Mouse (Mus musculus): Measurements from ENCODE around the gene 1700025G04Rik. TPM values are rescaled to one million over a fixed set of nuclear protein-coding genes. Genes with fewer than 3 reads are reported as not detected.

The 1700025G04Rik gene
- polyA plus RNA-seq, 1 experiment from 2014 or later: 32.4 TPM

GRCm38 (mm10) chr1:152063357-152064145 lies 26.4 kb downstream of the 1700025G04Rik start:
- ATAC-seq (ENCODE audit: low FRiP score) (no peak), DNase-seq (ENCODE audit: low spot score, missing footprints) (no peak)
- WGBS: 95% methylated on average over 11 of the region's 11 CpGs
- Histone ChIP-seq H3K36me3 (ENCODE audit: control insufficient read depth, insufficient read depth, low read length) (no peaks in the 10 kb centered on the region), H3K27ac (ENCODE audit: low read depth, low read length) (no peak overlapping the region), H3K4me3 (ENCODE audit: low read depth, low read length) (no peak overlapping the region), H3K9ac (ENCODE audit: low read length) (no peak overlapping the region), H3K4me1 (ENCODE audit: control insufficient read depth, insufficient read depth, low read length) (no peaks in the 10 kb centered on the region), H3K27me3 (ENCODE audit: control insufficient read depth, insufficient read depth, low read length) (no peaks in the 10 kb centered on the region), H3K4me2 (no peak overlapping the region), H3K9me3 (ENCODE audit: control insufficient read depth, low read length) (no peaks in the 10 kb centered on the region)

GRCm38 (mm10) chr1:152061745-152062144 lies 28.2 kb downstream of the 1700025G04Rik start:
- Histone ChIP-seq H3K4me2 (no peak overlapping the region), H3K27ac (ENCODE audit: low read depth, low read length) (no peak overlapping the region), H3K36me3 (ENCODE audit: control insufficient read depth, insufficient read depth, low read length) (no peaks in the 10 kb centered on the region), H3K27me3 (ENCODE audit: control insufficient read depth, insufficient read depth, low read length) (no peaks in the 10 kb centered on the region), H3K9me3 (ENCODE audit: control insufficient read depth, low read length) (no peaks in the 10 kb centered on the region), H3K4me1 (ENCODE audit: control insufficient read depth, insufficient read depth, low read length) (no peaks in the 10 kb centered on the region), H3K9ac (ENCODE audit: low read length) (no peak overlapping the region), H3K4me3 (ENCODE audit: low read depth, low read length) (no peak overlapping the region)
- DNase-seq (ENCODE audit: low spot score, missing footprints) (no peak), ATAC-seq (ENCODE audit: low FRiP score) (no peak)
- WGBS: 83% methylated on average over 12 of the region's 12 CpGs

DNA sequence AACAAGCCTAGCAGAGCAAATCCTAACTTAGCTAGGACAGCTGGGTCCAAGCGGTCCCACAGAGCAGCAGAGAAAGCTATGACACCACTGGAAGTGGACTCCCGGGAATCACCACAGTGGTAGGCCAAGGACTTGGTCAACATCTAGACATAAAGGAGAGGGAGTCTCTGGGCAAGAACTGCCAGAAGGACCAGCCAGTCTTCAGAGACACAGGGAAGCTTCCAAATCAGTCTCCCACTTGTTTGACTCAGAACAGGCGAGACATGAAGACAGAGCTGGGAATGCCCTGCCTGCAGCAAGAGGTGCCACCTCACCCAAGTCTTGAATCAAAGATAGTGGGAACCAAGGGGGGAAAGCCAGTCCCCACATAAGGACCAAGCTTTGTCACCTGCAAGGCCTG lies 29.7 kb downstream of the 1700025G04Rik start:
- WGBS: 88% methylated on average over 3 of the region's 3 CpGs
- DNase-seq (ENCODE audit: low spot score, missing footprints): no peak
- H3K36me3 ChIP-seq (ENCODE audit: control insufficient read depth, insufficient read depth, low read length): no peaks in the 10 kb centered on the region
- H3K9me3 ChIP-seq (ENCODE audit: control insufficient read depth, low read length): no peaks in the 10 kb centered on the region
- no peaks in the 10 kb centered on the region for H3K4me1 ChIP-seq (ENCODE audit: control insufficient read depth, insufficient read depth, low read length)
- no peak overlapping the region for H3K4me3 ChIP-seq (ENCODE audit: low read depth, low read length)
- no peak overlapping the region for H3K9ac ChIP-seq (ENCODE audit: low read length)
- ATAC-seq (ENCODE audit: low FRiP score): no peak
- H3K27me3 ChIP-seq (ENCODE audit: control insufficient read depth, insufficient read depth, low read length): no peaks in the 10 kb centered on the region
- no peak overlapping the region for H3K27ac ChIP-seq (ENCODE audit: low read depth, low read length)
- no peak overlapping the region for H3K4me2 ChIP-seq

DNA sequence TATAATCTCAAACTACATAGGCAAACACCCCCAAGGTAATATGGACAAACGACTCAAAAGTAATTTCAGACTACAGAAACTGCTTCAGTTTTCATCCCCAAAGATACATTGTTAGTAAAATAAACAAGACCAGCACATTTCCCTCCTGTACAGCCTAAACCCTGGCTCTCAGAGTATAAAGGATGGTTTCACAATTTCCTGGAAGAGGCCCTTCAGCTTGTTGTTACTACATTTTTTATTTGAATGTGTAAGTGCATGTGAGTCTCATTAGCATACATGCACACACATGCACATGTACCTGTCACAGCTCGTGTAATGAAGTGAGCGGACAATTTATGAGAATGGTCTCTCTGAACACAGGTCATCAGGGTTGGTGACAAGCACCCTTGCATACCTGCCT lies 31.1 kb downstream of the 1700025G04Rik start:
- Histone ChIP-seq H3K27me3 (ENCODE audit: control insufficient read depth, insufficient read depth, low read length) (no peaks in the 10 kb centered on the region), H3K9me3 (ENCODE audit: control insufficient read depth, low read length) (no peaks in the 10 kb centered on the region), H3K4me1 (ENCODE audit: control insufficient read depth, insufficient read depth, low read length) (no peaks in the 10 kb centered on the region), H3K27ac (ENCODE audit: low read depth, low read length) (no peak overlapping the region), H3K36me3 (ENCODE audit: control insufficient read depth, insufficient read depth, low read length) (no peaks in the 10 kb centered on the region), H3K4me3 (ENCODE audit: low read depth, low read length) (no peak overlapping the region), H3K9ac (ENCODE audit: low read length) (no peak overlapping the region), H3K4me2 (no peak overlapping the region)
- no peak for ATAC-seq (ENCODE audit: low FRiP score)
- no peak for DNase-seq (ENCODE audit: low spot score, missing footprints)
- WGBS: 88% methylated on average over 3 of the region's 3 CpGs

- Histone ChIP-seq H3K9ac (ENCODE audit: low read length) (no peak overlapping the region), H3K4me2 (no peak overlapping the region), H3K4me3 (ENCODE audit: low read depth, low read length) (no peak overlapping the region), H3K9me3 (ENCODE audit: control insufficient read depth, low read length) (no peaks in the 10 kb centered on the region), H3K27ac (ENCODE audit: low read depth, low read length) (no peak overlapping the region), H3K36me3 (ENCODE audit: control insufficient read depth, insufficient read depth, low read length) (no peaks in the 10 kb centered on the region; the same call in 1 of the 2 replicates), H3K27me3 (ENCODE audit: control insufficient read depth, insufficient read depth, low read length) (no peaks in the 10 kb centered on the region), H3K4me1 (ENCODE audit: control insufficient read depth, insufficient read depth, low read length) (no peaks in the 10 kb centered on the region)
- 92% methylated on average over 5 of the region's 5 CpGs for WGBS
- no peak for DNase-seq (ENCODE audit: low spot score, missing footprints)
- ATAC-seq (ENCODE audit: low FRiP score): no peak
Observed at GRCm38 (mm10) chr1:152053112-152053511, 36.8 kb downstream of the 1700025G04Rik start.

DNA sequence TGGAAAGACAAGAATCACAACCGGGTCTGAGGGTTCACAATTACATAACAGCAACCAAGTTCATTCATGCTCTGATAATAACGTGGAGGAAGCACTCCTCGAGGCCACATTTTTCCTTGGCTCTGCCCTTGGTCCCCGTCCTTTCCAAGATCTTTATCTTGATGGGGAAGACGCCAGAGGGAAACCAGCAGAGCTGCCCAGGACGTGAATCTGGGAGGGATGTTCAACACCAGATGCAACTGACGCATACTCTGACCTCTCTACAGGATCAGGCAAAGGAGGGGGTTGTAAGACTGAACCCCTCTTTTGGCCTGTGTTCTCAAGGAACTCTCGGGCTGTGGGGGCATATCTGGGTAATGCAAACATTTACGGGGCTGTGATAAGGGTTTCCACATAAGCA lies 38.1 kb downstream of the 1700025G04Rik start:
- ATAC-seq (ENCODE audit: low FRiP score): no peak
- 85% methylated on average over 9 of the region's 9 CpGs for WGBS

GRCm38 (mm10) chr1:152050037-152050436 lies 39.9 kb downstream of the 1700025G04Rik start:
- no peak for DNase-seq (ENCODE audit: low spot score, missing footprints)

More for the DNA sequence above, 38.1 kb downstream of the 1700025G04Rik start:
- H3K27me3 ChIP-seq (ENCODE audit: control insufficient read depth, insufficient read depth, low read length): no peaks in the 10 kb centered on the region
- no peak overlapping the region for H3K27ac ChIP-seq (ENCODE audit: low read depth, low read length)
- H3K9ac ChIP-seq (ENCODE audit: low read length): no peak overlapping the region
- no peak overlapping the region for H3K4me2 ChIP-seq
- H3K4me1 ChIP-seq (ENCODE audit: control insufficient read depth, insufficient read depth, low read length): no peaks in the 10 kb centered on the region
- no peaks in the 10 kb centered on the region; the same call in 1 of the 2 replicates for H3K36me3 ChIP-seq (ENCODE audit: control insufficient read depth, insufficient read depth, low read length)
- no peaks in the 10 kb centered on the region for H3K9me3 ChIP-seq (ENCODE audit: control insufficient read depth, low read length)
- no peak overlapping the region for H3K4me3 ChIP-seq (ENCODE audit: low read depth, low read length)
- no peak for DNase-seq (ENCODE audit: low spot score, missing footprints)

GRCm38 (mm10) chr1:152048291-152048690 lies 41.6 kb downstream of the 1700025G04Rik start:
- Histone ChIP-seq H3K27me3 (ENCODE audit: control insufficient read depth, insufficient read depth, low read length) (no peaks in the 10 kb centered on the region), H3K4me3 (ENCODE audit: low read depth, low read length) (no peak overlapping the region), H3K36me3 (ENCODE audit: control insufficient read depth, insufficient read depth, low read length) (no peaks in the 10 kb centered on the region; the same call in 1 of the 2 replicates), H3K9me3 (ENCODE audit: control insufficient read depth, low read length) (no peaks in the 10 kb centered on the region), H3K4me1 (ENCODE audit: control insufficient read depth, insufficient read depth, low read length) (no peaks in the 10 kb centered on the region), H3K27ac (ENCODE audit: low read depth, low read length) (no peak overlapping the region), H3K4me2 (no peak overlapping the region), H3K9ac (ENCODE audit: low read length) (no peak overlapping the region)
- ATAC-seq (ENCODE audit: low FRiP score) (no peak), DNase-seq (ENCODE audit: low spot score, missing footprints) (no peak)
- WGBS: 88% methylated on average over 4 of the region's 4 CpGs

More at GRCm38 (mm10) chr1:152050037-152050436, 39.9 kb downstream of the 1700025G04Rik start:
- no peak overlapping the region for H3K4me3 ChIP-seq (ENCODE audit: low read depth, low read length)
- H3K4me1 ChIP-seq (ENCODE audit: control insufficient read depth, insufficient read depth, low read length): no peaks in the 10 kb centered on the region
- WGBS: 83% methylated on average over 7 of the region's 7 CpGs
- no peak for ATAC-seq (ENCODE audit: low FRiP score)
- no peak overlapping the region for H3K9ac ChIP-seq (ENCODE audit: low read length)
- H3K36me3 ChIP-seq (ENCODE audit: control insufficient read depth, insufficient read depth, low read length): no peaks in the 10 kb centered on the region; the same call in 1 of the 2 replicates
- no peak overlapping the region for H3K4me2 ChIP-seq
- H3K9me3 ChIP-seq (ENCODE audit: control insufficient read depth, low read length): no peaks in the 10 kb centered on the region
- no peaks in the 10 kb centered on the region for H3K27me3 ChIP-seq (ENCODE audit: control insufficient read depth, insufficient read depth, low read length)
- no peak overlapping the region for H3K27ac ChIP-seq (ENCODE audit: low read depth, low read length)

- H3K27ac ChIP-seq (ENCODE audit: low read depth, low read length): no peak overlapping the region
- H3K4me1 ChIP-seq (ENCODE audit: control insufficient read depth, insufficient read depth, low read length): no peaks in the 10 kb centered on the region
- WGBS: 85% methylated on average over 5 of the region's 5 CpGs
- H3K4me3 ChIP-seq (ENCODE audit: low read depth, low read length): no peak overlapping the region
- DNase-seq (ENCODE audit: low spot score, missing footprints): no peak
- H3K36me3 ChIP-seq (ENCODE audit: control insufficient read depth, insufficient read depth, low read length): no peaks in the 10 kb centered on the region; the same call in 1 of the 2 replicates
- no peaks in the 10 kb centered on the region for H3K27me3 ChIP-seq (ENCODE audit: control insufficient read depth, insufficient read depth, low read length)
- H3K4me2 ChIP-seq: no peak overlapping the region
- H3K9ac ChIP-seq (ENCODE audit: low read length): no peak overlapping the region
- no peaks in the 10 kb centered on the region for H3K9me3 ChIP-seq (ENCODE audit: control insufficient read depth, low read length)
- no peak for ATAC-seq (ENCODE audit: low FRiP score)
Observed at GRCm38 (mm10) chr1:152047416-152047815, 42.5 kb downstream of the 1700025G04Rik start.

Data from midbrain, embryonic 11.5 days (tissue).